ENCODE assay signal across 13 mouse cellular contexts in the genomic region with DNA sequence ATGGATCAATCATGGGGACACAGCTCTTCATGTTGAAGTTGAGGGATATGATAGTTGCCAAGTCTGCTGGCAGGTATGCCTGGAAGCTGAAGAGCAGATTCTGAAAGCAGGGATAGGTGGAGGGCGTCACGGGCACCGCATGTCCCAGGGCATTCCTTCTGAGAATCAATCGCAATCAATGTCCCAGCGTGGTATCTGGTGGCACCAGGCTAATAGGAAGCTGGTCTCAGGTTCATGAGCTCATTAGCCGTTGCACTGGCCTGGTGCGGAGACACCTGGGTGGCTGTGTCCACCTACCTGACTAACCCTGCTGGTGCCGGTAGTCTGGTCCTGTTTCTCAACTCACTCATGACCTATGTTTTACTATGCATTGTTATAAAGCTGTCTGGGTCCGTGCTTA. TPM values are rescaled to one million over a fixed set of nuclear protein-coding genes. Genes with fewer than 3 reads are reported as not detected.
DNase-seq lines count a peak whose midpoint lies in the region; ATAC-seq and TF ChIP-seq lines count a peak whose summit lies in the region.
"Had no signal": no experiment of that assay in that cellular context is flagged by ENCODE, and none has a peak within 500 bp of the region (broad histone marks: within the 10 kb centered on the region; RNA-seq: fewer than 3 reads in every experiment).

No protein-coding gene starts in this region.

- no peak overlapping the region for H3K4me3 ChIP-seq in heart, embryonic 12.5 days
- H3K4me3 ChIP-seq in kidney, embryonic 16.5 days (ENCODE audit: low read length): no peak overlapping the region
- H3K4me3 ChIP-seq in limb, embryonic 14.5 days (replicated peaks; ENCODE audit: low read length): no peak overlapping the region
- no peak overlapping the region for H3K4me3 ChIP-seq in midbrain, embryonic 15.5 days
- H3K4me3 ChIP-seq: hindbrain, embryonic 15.5 days; kidney, embryonic 15.5 days; liver, embryonic 15.5 days; megakaryocyte, embryonic 14.5 days had no signal

- peaks cover 14% of the 10 kb centered on the region for H3K9me3 ChIP-seq in heart, embryonic 12.5 days (replicated peaks)
- H3K9me3 ChIP-seq in kidney, embryonic 16.5 days (ENCODE audit: low read length): peaks cover 5% of the 10 kb centered on the region; the same call in 1 of the 2 replicates
- H3K9me3 ChIP-seq in limb, embryonic 14.5 days (ENCODE audit: control insufficient read depth, low read length): peaks cover 13% of the 10 kb centered on the region; the same call in 1 of the 2 replicates
- no peaks in the 10 kb centered on the region for H3K9me3 ChIP-seq in midbrain, embryonic 15.5 days
- H3K9me3 ChIP-seq: hindbrain, embryonic 15.5 days; kidney, embryonic 15.5 days had no signal

- TF ChIP-seq POLR2A in limb, embryonic 14.5 days (IDR thresholded peaks at IDR 0.05; ENCODE audit: borderline replicate concordance, extremely low read depth, insufficient read depth, insufficient read length): no peak

- H3K9ac ChIP-seq in heart, embryonic 12.5 days: no peak overlapping the region
- H3K9ac ChIP-seq in kidney, embryonic 16.5 days (replicated peaks; ENCODE audit: low read length): no peak overlapping the region
- H3K9ac ChIP-seq in limb, embryonic 14.5 days (ENCODE audit: low read depth, low read length, severe bottlenecking): no peak overlapping the region
- no peak overlapping the region for H3K9ac ChIP-seq in midbrain, embryonic 15.5 days
- H3K9ac ChIP-seq: hindbrain, embryonic 15.5 days; kidney, embryonic 15.5 days; liver, embryonic 15.5 days had no signal

- no peak for DNase-seq in heart, postnatal 10 days
- DNase-seq in kidney, adult 8-10 months: no peak
- DNase-seq in limb, embryonic 14.5 days (ENCODE audit: low spot score): no peak

- H3K27me3 ChIP-seq in heart, embryonic 12.5 days (replicated peaks): no peaks in the 10 kb centered on the region
- H3K27me3 ChIP-seq in kidney, embryonic 16.5 days (ENCODE audit: insufficient read depth, low read length): no peaks in the 10 kb centered on the region
- H3K27me3 ChIP-seq in limb, embryonic 14.5 days (ENCODE audit: control insufficient read depth, insufficient read depth, low read length): no peaks in the 10 kb centered on the region
- H3K27me3 ChIP-seq in midbrain, embryonic 15.5 days (replicated peaks): no peaks in the 10 kb centered on the region
- H3K27me3 ChIP-seq: hindbrain, embryonic 15.5 days; kidney, embryonic 15.5 days; liver, embryonic 15.5 days; megakaryocyte, embryonic 14.5 days had no signal

- H3K4me2 ChIP-seq in heart, embryonic 12.5 days: no peak overlapping the region
- H3K4me2 ChIP-seq in kidney, embryonic 16.5 days (replicated peaks; ENCODE audit: low read depth, low read length): no peak overlapping the region
- no peak overlapping the region for H3K4me2 ChIP-seq in limb, embryonic 14.5 days (replicated peaks; ENCODE audit: low read depth, low read length, severe bottlenecking)
- no peak overlapping the region for H3K4me2 ChIP-seq in midbrain, embryonic 15.5 days
- H3K4me2 ChIP-seq: heart, embryonic 11.5 days; hindbrain, embryonic 15.5 days; kidney, embryonic 15.5 days; liver, embryonic 15.5 days had no signal

- 0 out of 2 replicates have a peak, but pooled peaks cover 14% of the 10 kb centered on the region for H3K4me1 ChIP-seq in heart, embryonic 12.5 days (replicated peaks)
- H3K4me1 ChIP-seq in kidney, embryonic 16.5 days (ENCODE audit: insufficient read depth, low read length): peaks cover 15% of the 10 kb centered on the region
- no peaks in the 10 kb centered on the region for H3K4me1 ChIP-seq in limb, embryonic 14.5 days (ENCODE audit: control insufficient read depth, insufficient read depth, low read length)
- H3K4me1 ChIP-seq in midbrain, embryonic 15.5 days: no peaks in the 10 kb centered on the region
- H3K4me1 ChIP-seq: liver, embryonic 15.5 days had no signal

- H3K36me3 ChIP-seq in heart, embryonic 12.5 days: peaks cover 39% of the 10 kb centered on the region
- H3K36me3 ChIP-seq in kidney, embryonic 16.5 days (ENCODE audit: insufficient read depth, low read length): peaks cover 13% of the 10 kb centered on the region; the same call in 1 of the 2 replicates
- H3K36me3 ChIP-seq in limb, embryonic 14.5 days (ENCODE audit: control insufficient read depth, insufficient read depth, low read length): peaks cover 24% of the 10 kb centered on the region
- H3K36me3 ChIP-seq in midbrain, embryonic 15.5 days (replicated peaks): no peaks in the 10 kb centered on the region
- H3K36me3 ChIP-seq: hindbrain, embryonic 15.5 days; liver, embryonic 15.5 days had no signal

- intact Hi-C loops in heart, postnatal 10 days (cut with DNase I): loop anchor here (1.0 to 5.0 kb wide), 5 partner anchors 57 to 638 kb away; no protein-coding TSS in a partner anchor

- peak overlapping the region; percentile 28; the same call in 1 of the 2 replicates for H3K27ac ChIP-seq in heart, embryonic 12.5 days (ENCODE audit: poor library complexity, severe bottlenecking)
- no peak overlapping the region for H3K27ac ChIP-seq in kidney, embryonic 16.5 days (ENCODE audit: low read length)
- H3K27ac ChIP-seq in limb, embryonic 14.5 days (replicated peaks; ENCODE audit: low read depth, low read length): no peak overlapping the region
- H3K27ac ChIP-seq in midbrain, embryonic 15.5 days: no peak overlapping the region
- H3K27ac ChIP-seq: hindbrain, embryonic 15.5 days; liver, embryonic 15.5 days had no signal

- WGBS in heart, embryonic 12.5 days: 71% methylated on average over 9 of the region's 9 CpGs
- 63% methylated on average over 9 of the region's 9 CpGs for WGBS in kidney, embryonic 16.5 days
- 18% methylated on average over 9 of the region's 9 CpGs for WGBS in limb, embryonic 14.5 days
- 77% methylated on average over 9 of the region's 9 CpGs for WGBS in midbrain, embryonic 15.5 days

- no peak for ATAC-seq in heart, embryonic 12.5 days (ENCODE audit: insufficient number of reproducible peaks, low FRiP score)
- peak; percentile 57 for ATAC-seq in kidney, embryonic 16.5 days (ENCODE audit: low FRiP score, low TSS enrichment)
- peak; percentile 25; the same call in 1 of the 2 replicates for ATAC-seq in erythroblast, adult 5-6 weeks (replicated peaks; ENCODE audit: low FRiP score, poor library complexity, severe bottlenecking)
- peak; percentile 24; the same call in 1 of the 2 replicates for ATAC-seq in limb, embryonic 14.5 days (ENCODE audit: low FRiP score, low read depth)
- no peak for ATAC-seq in midbrain, embryonic 15.5 days (replicated peaks)

RNA-seq across cellular contexts. Expression of gene Prickle1, which starts 19.3 kb away (rescaled TPM):
- 42.2 and 43.7 TPM in 2 replicates for polyA plus RNA-seq in heart, embryonic 12.5 days (2016; fragmentation: Nextera tagmentation; extraction: Ambion mirVana)
- total RNA-seq in heart, postnatal 10 days (2021): 10 to 100 TPM; 24.1 to 36.4 TPM
- 28.5 and 31.3 TPM in 2 replicates for polyA plus RNA-seq in kidney, embryonic 16.5 days (2015; fragmentation: Nextera tagmentation; extraction: Ambion mirVana)
- not detected in 2 replicates for total RNA-seq in erythroblast, adult 5-6 weeks (2015; ENCODE audit: low replicate concordance)
- not detected in 2 replicates for total RNA-seq in erythroblast, adult 5-6 weeks (2017; ENCODE audit: low replicate concordance)
- polyA plus RNA-seq in limb, embryonic 14.5 days (2012; rRNA removed): 31.4 and 36.6 TPM in 2 replicates
- 54.0 and 64.2 TPM in 2 replicates for polyA plus RNA-seq in limb, embryonic 14.5 days (2014; fragmentation: Nextera tagmentation; extraction: Ambion mirVana)
- polyA plus RNA-seq in midbrain, embryonic 15.5 days (2015; fragmentation: Nextera tagmentation; extraction: Ambion mirVana): 12.9 and 13.4 TPM in 2 replicates
- total RNA-seq: monocyte, adult 5-6 weeks had no signal

Comparison
In these comparisons a context has a peak if more than half of its experiments do, and no peak if none do; other contexts are left out.
1. ATAC-seq: peak in kidney, embryonic 16.5 days (single experiment), erythroblast, adult 5-6 weeks (single experiment) and limb, embryonic 14.5 days (single experiment); none in heart, embryonic 12.5 days (single experiment) and midbrain, embryonic 15.5 days (single experiment).